Mouse (Mus musculus) E14TG2a.4 (cell line): ENCODE measurements at regions not wholly inside any gene's neighbourhood (a gene's known extent, or its start where the extent isn't known, plus 50 kb on each side); places are given as distances from the start of the nearest gene placed in this dataset.

Experiments
- H3K27me3 ChIP-seq: 2 replicates; pipeline ENCODE4 v1.6.1; 2014; ENCODE audit warnings: low read length, control low read depth; ENCODE audit not compliant: insufficient read depth
- H3K36me3 ChIP-seq: 2 replicates; pipeline ENCODE4 v1.6.1; 2014; ENCODE audit warnings: low read length, control low read depth; ENCODE audit not compliant: insufficient read depth
- H3K4me1 ChIP-seq: replicated peaks from 2 replicates; pipeline ENCODE4 v1.6.1; 2014; ENCODE audit warnings: low read depth, low read length, control low read depth
- H3K4me3 ChIP-seq: replicated peaks from 2 replicates; pipeline ENCODE4 v1.5.1; 2014; ENCODE audit warnings: mild to moderate bottlenecking, low read length
- H3K9me3 ChIP-seq: 2 replicates; pipeline ENCODE4 v1.6.1; 2014; ENCODE audit warnings: low read length, control low read depth
- CTCF ChIP-seq: conservative IDR thresholded peaks from 2 replicates; pipeline ENCODE4 v1.5.1; 2014; ENCODE audit warnings: low read length
- NANOG ChIP-seq: IDR thresholded peaks from 2 replicates; pipeline ENCODE4 v1.6.1; 2014; ENCODE audit warnings: borderline replicate concordance, low read length, mixed read lengths
- POU5F1 ChIP-seq: IDR thresholded peaks from 2 replicates; pipeline ENCODE4 v1.6.1; 2014; ENCODE audit warnings: low read length, borderline replicate concordance

DNA sequence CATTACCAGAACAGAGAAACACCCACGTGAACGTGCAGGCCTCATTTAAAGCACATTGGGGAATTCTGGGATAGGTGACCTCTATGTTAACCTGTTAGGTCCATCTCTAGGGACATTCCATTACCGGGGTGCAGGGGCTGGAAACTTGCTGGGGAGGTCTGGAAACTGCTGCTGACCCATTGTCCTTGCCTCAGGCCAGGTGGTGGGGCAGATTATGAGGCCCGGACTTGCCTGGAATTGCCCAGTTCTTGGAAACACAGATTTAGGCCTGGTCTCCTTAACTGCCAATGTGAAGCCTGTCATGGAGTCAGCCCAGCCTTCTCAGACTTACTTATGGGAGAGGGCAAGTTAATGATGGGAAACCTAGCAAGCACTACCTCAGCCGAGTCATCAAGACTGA is 175.3 kb upstream of the Klf7 start:
- peaks cover 55% of the 10 kb centered on the region for H3K4me1 ChIP-seq
- H3K27me3 ChIP-seq: no peaks in the 10 kb centered on the region
- H3K9me3 ChIP-seq: no peaks in the 10 kb centered on the region
- H3K4me3 ChIP-seq: no peak overlapping the region
- H3K36me3 ChIP-seq: no peaks in the 10 kb centered on the region
- TF ChIP-seq NANOG (no peak), POU5F1 (no peak), CTCF (no peak)

DNA sequence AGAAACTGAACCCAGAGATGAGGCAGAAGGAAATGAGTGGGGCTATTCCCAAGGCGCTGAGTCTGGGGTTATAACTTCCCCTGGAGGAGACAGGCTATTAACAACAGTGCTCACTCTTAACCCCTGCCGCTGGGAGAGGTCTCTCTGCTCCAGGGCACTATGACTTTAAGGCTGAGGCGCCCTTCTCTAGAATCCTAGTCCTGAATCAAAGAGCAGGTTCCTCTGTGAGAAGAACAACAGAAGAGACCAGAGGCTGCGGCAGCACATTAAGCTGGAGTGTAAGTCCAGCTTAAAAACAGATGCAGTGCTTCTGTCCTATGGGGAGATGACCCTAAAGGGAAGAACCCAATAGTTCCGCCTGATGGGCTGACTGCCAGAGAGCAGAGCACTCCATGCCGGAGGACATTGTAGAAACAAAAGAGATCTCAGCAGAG is 173.4 kb upstream of the Klf7 start:
- H3K4me3 ChIP-seq: no peak overlapping the region

GRCm38 (mm10) chr1:64295051-64295450 is 173.0 kb upstream of the Klf7 start:
- Histone ChIP-seq H3K4me3 (no peak overlapping the region), H3K36me3 (no peaks in the 10 kb centered on the region), H3K27me3 (no peaks in the 10 kb centered on the region), H3K9me3 (no peaks in the 10 kb centered on the region), H3K4me1 (peaks cover 40% of the 10 kb centered on the region)
- TF ChIP-seq CTCF (no peak), NANOG (no peak), POU5F1 (no peak)

More for the DNA sequence above, 173.4 kb upstream of the Klf7 start:
- Histone ChIP-seq H3K9me3 (no peaks in the 10 kb centered on the region), H3K36me3 (no peaks in the 10 kb centered on the region), H3K27me3 (no peaks in the 10 kb centered on the region), H3K4me1 (peaks cover 40% of the 10 kb centered on the region)
- TF ChIP-seq POU5F1 (no peak), CTCF (no peak), NANOG (no peak)

GRCm38 (mm10) chr1:64288812-64289447 is 166.8 kb upstream of the Klf7 start:
- Histone ChIP-seq H3K9me3 (no peaks in the 10 kb centered on the region), H3K4me3 (no peak overlapping the region), H3K4me1 (no peaks in the 10 kb centered on the region), H3K27me3 (0 out of 2 replicates have a peak, but pooled peaks cover 4% of the 10 kb centered on the region), H3K36me3 (no peaks in the 10 kb centered on the region)
- TF ChIP-seq POU5F1 (no peak), CTCF (no peak), NANOG (no peak)

- Histone ChIP-seq H3K4me1 (no peaks in the 10 kb centered on the region), H3K4me3 (no peak overlapping the region), H3K9me3 (no peaks in the 10 kb centered on the region), H3K36me3 (no peaks in the 10 kb centered on the region), H3K27me3 (peaks cover 9% of the 10 kb centered on the region; the same call in 1 of the 2 replicates)
- no peak for TF ChIP-seq NANOG
- TF ChIP-seq POU5F1: no peak
- no peak for TF ChIP-seq CTCF
Measured at GRCm38 (mm10) chr1:64287068-64287467, 165.0 kb upstream of the Klf7 start.

GRCm38 (mm10) chr1:64284656-64285055 is 162.6 kb upstream of the Klf7 start:
- Histone ChIP-seq H3K9me3 (no peaks in the 10 kb centered on the region), H3K4me1 (no peaks in the 10 kb centered on the region), H3K27me3 (peaks cover 9% of the 10 kb centered on the region; the same call in 1 of the 2 replicates), H3K36me3 (no peaks in the 10 kb centered on the region), H3K4me3 (no peak overlapping the region)
- TF ChIP-seq NANOG: no peak
- no peak for TF ChIP-seq POU5F1
- no peak for TF ChIP-seq CTCF

- no peaks in the 10 kb centered on the region for H3K27me3 ChIP-seq
- TF ChIP-seq POU5F1 (no peak), NANOG (no peak), CTCF (no peak)
- H3K4me1 ChIP-seq: no peaks in the 10 kb centered on the region
- H3K4me3 ChIP-seq: no peak overlapping the region
- no peaks in the 10 kb centered on the region for H3K36me3 ChIP-seq
- no peaks in the 10 kb centered on the region for H3K9me3 ChIP-seq
Measured at GRCm38 (mm10) chr1:64275865-64276264, 153.8 kb upstream of the Klf7 start.

DNA sequence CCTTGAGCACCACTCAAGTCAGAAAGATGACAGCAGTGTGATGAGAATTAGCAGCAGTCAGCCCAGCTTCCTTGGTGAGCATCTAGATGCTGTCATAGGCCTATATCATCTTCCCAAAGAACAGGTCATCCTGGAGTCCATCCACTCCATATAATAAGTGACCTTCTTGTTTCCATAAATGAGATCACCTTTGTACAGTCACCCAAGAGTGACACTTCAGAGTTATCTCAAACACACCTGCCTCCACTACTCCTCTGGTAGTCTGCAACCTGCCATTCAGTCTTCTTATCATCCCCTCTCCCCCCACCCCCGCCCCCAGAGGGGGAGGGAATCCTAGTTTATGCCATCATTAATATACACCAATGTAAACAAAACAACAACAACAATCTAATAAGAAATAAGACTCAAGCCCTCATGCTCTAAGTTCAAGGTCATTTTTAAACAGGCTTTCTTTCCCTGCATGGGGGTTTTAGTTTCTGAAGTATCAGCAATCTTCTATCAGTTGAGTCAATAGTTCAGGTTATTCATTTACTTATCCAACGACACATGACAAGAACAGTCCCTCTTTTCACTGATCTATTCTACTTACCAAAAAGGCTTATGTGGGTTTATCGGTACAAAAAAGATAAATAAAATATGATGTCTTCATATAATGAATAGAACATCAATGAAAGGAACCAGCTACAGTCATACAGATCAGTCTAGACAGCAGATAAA is 153.2 kb upstream of the Klf7 start:
- TF ChIP-seq CTCF (no peak), POU5F1 (no peak), NANOG (no peak)
- Histone ChIP-seq H3K27me3 (no peaks in the 10 kb centered on the region), H3K9me3 (no peaks in the 10 kb centered on the region), H3K4me1 (no peaks in the 10 kb centered on the region), H3K36me3 (no peaks in the 10 kb centered on the region), H3K4me3 (no peak overlapping the region)
